Mouse (Mus musculus) heart, adult 2 months (tissue): Measurements from ENCODE around the gene Acer3. TPM values are rescaled to one million over a fixed set of nuclear protein-coding genes. Genes with fewer than 3 reads are reported as not detected.

Source experiments
- DNase-seq, 2 experiments: peaks; one replicate each; pipeline ENCODE4 v3.0.0; 2021
- H3K27ac ChIP-seq: fragments of 200-600 bp; 2 replicates; pipeline ENCODE4 v1.8.1; 2022
- H3K27me3 ChIP-seq: fragments of 200-500 bp; 2 replicates; pipeline ENCODE4 v1.6.1; 2012; ENCODE audit warnings: mild to moderate bottlenecking, low read length, inconsistent platforms, mixed read lengths; ENCODE audit not compliant: control insufficient read depth, insufficient read depth
- H3K36me3 ChIP-seq: fragments of 200-500 bp; 2 replicates; pipeline ENCODE4 v1.6.1; 2012; ENCODE audit warnings: low read length, inconsistent platforms; ENCODE audit not compliant: control insufficient read depth, insufficient read depth
- H3K4me1 ChIP-seq: fragments of 200-500 bp; 2 replicates; pipeline ENCODE4 v1.6.1; 2011; ENCODE audit warnings: low read length; ENCODE audit not compliant: control insufficient read depth, insufficient read depth
- H3K4me3 ChIP-seq: fragments of 200-600 bp; 2 replicates; pipeline ENCODE4 v1.8.1; 2022
- H3K79me2 ChIP-seq: fragments of 200-500 bp; replicated peaks from 2 replicates; pipeline ENCODE4 v1.6.1; 2012; ENCODE audit warnings: mild to moderate bottlenecking, inconsistent platforms, low read length, moderate library complexity, mixed read lengths; ENCODE audit not compliant: control insufficient read depth, insufficient read depth
- H3K9ac ChIP-seq: fragments of 200-500 bp; 2 replicates; pipeline ENCODE4 v1.6.1; 2012; ENCODE audit warnings: low read depth, mild to moderate bottlenecking, control low read depth, inconsistent platforms, low read length, mixed read lengths
- CTCF ChIP-seq: fragments of 200-600 bp; IDR thresholded peaks from 2 replicates; pipeline ENCODE4 v1.8.1; 2022; ENCODE audit warnings: antibody characterized with exemption, mild to moderate bottlenecking, moderate library complexity
- EP300 ChIP-seq: fragments of 200-500 bp; IDR thresholded peaks from 2 replicates; pipeline ENCODE4 v1.6.1; 2011; ENCODE audit warnings: low read depth, low read length, control low read depth; ENCODE audit not compliant: insufficient read depth
- POLR2A ChIP-seq: fragments of 200-500 bp; IDR thresholded peaks from 2 replicates; pipeline ENCODE4 v1.6.1; 2011; ENCODE audit warnings: mild to moderate bottlenecking, low read depth, low read length, control low read depth; ENCODE audit not compliant: insufficient read depth
- WGBS: fragments of 180-500 bp; shearing (Covaris S2); methylation state at CpG from one replicate; pipeline ENCODE4 v1.1.7; 2018; 5-methylcytosine and 5-hydroxymethylcytosine counted together
- intact Hi-C: fragments of 180-260 bp; cut with DNase I; formaldehyde crosslinking; loops from one replicate; pipeline ENCODE4 v1.15.1; 2025
- polyA plus RNA-seq: library from polyadenylated mRNA; depleted of rRNA; stranded (reverse); fragments of >200 nt; gene quantifications from 2 replicates; pipeline ENCODE4 v1.2.3, GENCODE M21; 2012
- total RNA-seq, 2 experiments: library from RNA; stranded (reverse); gene quantifications; 2 replicates each; pipeline ENCODE4 v1.2.3; 2021

Gene Acer3
- total and polyA plus RNA-seq, 3 experiments = 5.5 to 13.2 (median 11.0) TPM

- WGBS = 81% methylated on average over 4 of the region's 4 CpGs
- H3K27me3 ChIP-seq = no peaks in the 10 kb centered on the region
These were observed 145.9 kb downstream of the Acer3 start for GRCm38 (mm10) chr7:98174883-98175755.

GRCm38 (mm10) chr7:98173408-98173807, 147.6 kb downstream of the Acer3 start:
- DNase-seq = no peak
- intact Hi-C loops = no loop called here
- H3K4me1 ChIP-seq = peaks cover 6% of the 10 kb centered on the region; the same call in 1 of the 2 replicates
- H3K9ac ChIP-seq = no peak overlapping the region
- H3K27me3 ChIP-seq = no peaks in the 10 kb centered on the region
- no peaks in the 10 kb centered on the region for H3K79me2 ChIP-seq
- H3K27ac ChIP-seq = no peak overlapping the region
- no peaks in the 10 kb centered on the region for H3K36me3 ChIP-seq
- TF ChIP-seq CTCF = no peak
- no peak for TF ChIP-seq EP300
- TF ChIP-seq POLR2A = no peak
- 45% methylated on average over 4 of the region's 4 CpGs for WGBS
- no peak overlapping the region for H3K4me3 ChIP-seq

More at GRCm38 (mm10) chr7:98174883-98175755, 145.9 kb downstream of the Acer3 start:
- DNase-seq = peak in 1 of 2 experiments; percentile 12
- TF ChIP-seq EP300 (no peak), CTCF (no peak), POLR2A (no peak)
- Histone ChIP-seq H3K9ac (no peak overlapping the region), H3K27ac (no peak overlapping the region), H3K4me1 (peaks cover 8% of the 10 kb centered on the region; the same call in 1 of the 2 replicates), H3K36me3 (no peaks in the 10 kb centered on the region), H3K4me3 (no peak overlapping the region), H3K79me2 (no peaks in the 10 kb centered on the region)
- intact Hi-C loops = no loop called here

- intact Hi-C loops = no loop called here
- Histone ChIP-seq H3K27me3 (no peaks in the 10 kb centered on the region), H3K9ac (no peak overlapping the region), H3K27ac (no peak overlapping the region), H3K4me3 (no peak overlapping the region), H3K4me1 (peaks cover 5% of the 10 kb centered on the region; the same call in 1 of the 2 replicates), H3K79me2 (no peaks in the 10 kb centered on the region), H3K36me3 (no peaks in the 10 kb centered on the region)
- TF ChIP-seq CTCF = no peak
- no peak for TF ChIP-seq POLR2A
- TF ChIP-seq EP300 = no peak
- DNase-seq = no peak
- WGBS = 79% methylated on average over 8 of the region's 8 CpGs
These were observed 148.3 kb downstream of the Acer3 start for GRCm38 (mm10) chr7:98172661-98173060.

- H3K9ac ChIP-seq = no peak overlapping the region
- H3K27me3 ChIP-seq = no peaks in the 10 kb centered on the region
- 0 out of 2 replicates have a peak, but pooled peaks have one; percentile 30 for TF ChIP-seq EP300
- TF ChIP-seq POLR2A = no peak
- no peak for TF ChIP-seq CTCF
- DNase-seq = peak; percentile 71 to 82
- H3K27ac ChIP-seq = peak overlapping the region; percentile 52
- no peaks in the 10 kb centered on the region for H3K79me2 ChIP-seq
- WGBS = 58% methylated on average over 6 of the region's 6 CpGs
- peaks cover 3% of the 10 kb centered on the region; the same call in 1 of the 2 replicates for H3K4me1 ChIP-seq
- no peak overlapping the region for H3K4me3 ChIP-seq
- H3K36me3 ChIP-seq = no peaks in the 10 kb centered on the region
- intact Hi-C loops = no loop called here
These were observed 149.6 kb downstream of the Acer3 start for GRCm38 (mm10) chr7:98171141-98172073.

GRCm38 (mm10) chr7:98164999-98165528, 155.9 kb downstream of the Acer3 start:
- no peak overlapping the region; the same call in 1 of the 2 replicates for H3K27ac ChIP-seq
- no peak overlapping the region for H3K9ac ChIP-seq
- WGBS = 46% methylated on average over 10 of the region's 10 CpGs

More at GRCm38 (mm10) chr7:98164999-98165528, 155.9 kb downstream of the Acer3 start:
- Histone ChIP-seq H3K4me3 (no peak overlapping the region), H3K36me3 (no peaks in the 10 kb centered on the region), H3K27me3 (no peaks in the 10 kb centered on the region), H3K79me2 (no peaks in the 10 kb centered on the region), H3K4me1 (peaks cover 4% of the 10 kb centered on the region)
- TF ChIP-seq EP300 (no peak), POLR2A (no peak), CTCF (no peak)
- intact Hi-C loops = no loop called here
- peak; percentile 45 to 54 for DNase-seq
